Mouse (Mus musculus) hindbrain, embryonic 15.5 days (tissue): ENCODE data around the gene Twf1. TPM values are rescaled to one million over a fixed set of nuclear protein-coding genes. Genes with fewer than 3 reads are reported as not detected.

Experiments
- ATAC-seq: fragments of 200-750 bp; cut with Nextera tagmentation; 2 replicates; pipeline ENCODE4 v1.8.0; 2017; ENCODE audit warnings: low read depth, moderate number of reproducible peaks, moderate TSS enrichment; ENCODE audit not compliant: low FRiP score
- H3K27ac ChIP-seq: fragments of 300-500 bp; sonication (generic); replicated peaks from 2 replicates; pipeline ENCODE4 v1.5.1; 2015; ENCODE audit warnings: mild to moderate bottlenecking, inconsistent platforms
- H3K27me3 ChIP-seq: fragments of 300-500 bp; sonication (generic); 2 replicates; pipeline ENCODE4 v1.6.1; 2015; ENCODE audit warnings: control low read depth, inconsistent platforms
- H3K36me3 ChIP-seq: fragments of 300-500 bp; sonication (generic); 2 replicates; pipeline ENCODE4 v1.6.1; 2015; ENCODE audit warnings: control low read depth, inconsistent platforms
- H3K4me1 ChIP-seq: fragments of 300-500 bp; sonication (generic); replicated peaks from 2 replicates; pipeline ENCODE4 v1.6.1; 2015; ENCODE audit warnings: control low read depth, inconsistent platforms
- H3K4me2 ChIP-seq: fragments of 300-500 bp; sonication (generic); 2 replicates; pipeline ENCODE4 v1.6.1; 2015; ENCODE audit warnings: moderate library complexity, mild to moderate bottlenecking, inconsistent platforms
- H3K4me3 ChIP-seq: fragments of 300-500 bp; sonication (generic); 2 replicates; pipeline ENCODE4 v1.5.1; 2015; ENCODE audit warnings: mild to moderate bottlenecking, inconsistent platforms
- H3K9ac ChIP-seq: fragments of 300-500 bp; sonication (generic); 2 replicates; pipeline ENCODE4 v1.6.1; 2015; ENCODE audit warnings: inconsistent platforms
- H3K9me3 ChIP-seq: fragments of 300-500 bp; sonication (generic); 2 replicates; pipeline ENCODE4 v1.6.1; 2016; ENCODE audit warnings: control low read depth, inconsistent platforms
- WGBS: fragments of 180-500 bp; shearing (Covaris S2); methylation state at CpG from one replicate; pipeline ENCODE4 v1.1.7; 2015; 5-methylcytosine and 5-hydroxymethylcytosine counted together
- polyA plus RNA-seq: library from polyadenylated mRNA; unstranded; fragments of >200 nt; fragmentation: Nextera tagmentation; extraction: Ambion mirVana; gene quantifications from 2 replicates; pipeline ENCODE4 v1.2.1, GENCODE M21; 2015

The Twf1 gene
- polyA plus RNA-seq, 1 experiment from 2014 or later: 77.7 TPM

- 88% methylated on average over 10 of the region's 10 CpGs for whole genome bisulfite sequencing
- H3K4me2 ChIP-seq: no peak overlapping the region
- no peak for ATAC-seq
- no peaks in the 10 kb centered on the region for H3K36me3 ChIP-seq
- H3K9ac ChIP-seq: no peak overlapping the region
- no peaks in the 10 kb centered on the region for H3K9me3 ChIP-seq
- H3K27ac ChIP-seq: no peak overlapping the region
- no peaks in the 10 kb centered on the region for H3K27me3 ChIP-seq
- no peaks in the 10 kb centered on the region for H3K4me1 ChIP-seq
- H3K4me3 ChIP-seq: no peak overlapping the region
Measured at GRCm38 (mm10) chr15:94568496-94569182, 21.1 kb downstream of the Twf1 start.

- no peak overlapping the region for H3K4me2 ChIP-seq
- no peaks in the 10 kb centered on the region for H3K4me1 ChIP-seq
- H3K27me3 ChIP-seq: no peaks in the 10 kb centered on the region
- no peaks in the 10 kb centered on the region for H3K36me3 ChIP-seq
- 90% methylated on average over 9 of the region's 9 CpGs for WGBS
- no peak overlapping the region for H3K9ac ChIP-seq
- no peak for ATAC-seq
- H3K27ac ChIP-seq: no peak overlapping the region
- no peak overlapping the region for H3K4me3 ChIP-seq
- H3K9me3 ChIP-seq: no peaks in the 10 kb centered on the region
Measured at GRCm38 (mm10) chr15:94565854-94566253, 23.8 kb downstream of the Twf1 start.

DNA sequence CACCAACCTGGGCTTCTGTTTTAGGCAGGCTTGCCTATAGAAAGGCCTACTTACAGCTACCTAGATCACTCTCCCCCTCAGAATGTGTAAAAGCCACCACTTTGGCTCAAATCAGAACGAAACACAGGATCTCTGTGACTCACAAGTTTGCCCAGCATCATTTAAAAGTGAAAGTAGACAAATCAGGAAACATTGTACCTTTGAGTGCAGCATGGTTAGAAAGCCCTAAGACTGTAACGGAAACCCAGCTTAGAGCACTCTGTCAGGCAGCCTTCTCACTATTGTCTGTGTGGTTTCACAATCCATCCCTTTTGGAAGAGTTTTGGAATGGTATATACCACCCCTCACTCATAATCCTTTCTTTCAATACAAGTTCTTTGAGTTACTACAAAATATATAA, 24.8 kb downstream of the Twf1 start:
- Histone ChIP-seq H3K36me3 (no peaks in the 10 kb centered on the region), H3K4me3 (no peak overlapping the region), H3K4me2 (no peak overlapping the region), H3K27ac (no peak overlapping the region), H3K9ac (no peak overlapping the region), H3K27me3 (no peaks in the 10 kb centered on the region), H3K4me1 (no peaks in the 10 kb centered on the region), H3K9me3 (no peaks in the 10 kb centered on the region)
- ATAC-seq: no peak
- 89% methylated on average over 2 of the region's 2 CpGs for WGBS

GRCm38 (mm10) chr15:94558895-94559656, 30.6 kb downstream of the Twf1 start:
- no peaks in the 10 kb centered on the region for H3K27me3 ChIP-seq
- no peaks in the 10 kb centered on the region for H3K9me3 ChIP-seq
- H3K27ac ChIP-seq: no peak overlapping the region
- 86% methylated on average over 17 of the region's 17 CpGs for WGBS
- no peaks in the 10 kb centered on the region for H3K4me1 ChIP-seq
- no peak overlapping the region for H3K9ac ChIP-seq
- H3K4me3 ChIP-seq: no peak overlapping the region
- ATAC-seq: no peak
- no peak overlapping the region for H3K4me2 ChIP-seq
- no peaks in the 10 kb centered on the region for H3K36me3 ChIP-seq

DNA sequence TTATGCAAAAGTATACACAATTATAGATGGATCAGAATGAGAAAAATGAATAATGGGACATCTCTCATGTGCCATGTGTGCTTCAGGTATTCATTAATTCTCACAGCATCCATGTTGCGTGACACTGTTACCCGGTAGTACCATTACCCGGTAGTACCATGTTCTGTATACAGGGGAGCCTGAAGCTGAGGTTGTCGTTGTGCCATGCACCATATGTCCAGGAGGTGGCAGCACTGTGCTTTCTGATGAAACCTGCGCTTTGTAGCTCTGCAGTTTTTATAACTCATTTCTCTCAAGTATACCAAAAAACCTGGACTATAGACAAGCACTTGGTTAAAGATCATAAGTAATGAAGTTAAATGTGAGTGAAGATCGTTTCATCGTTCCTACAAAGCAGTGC, 32.2 kb downstream of the Twf1 start:
- no peak overlapping the region for H3K4me3 ChIP-seq
- no peak overlapping the region for H3K9ac ChIP-seq
- WGBS: 27% methylated on average over 7 of the region's 7 CpGs
- ATAC-seq: peak; percentile 42; the same call in 1 of the 2 replicates
- no peaks in the 10 kb centered on the region for H3K36me3 ChIP-seq
- no peaks in the 10 kb centered on the region for H3K4me1 ChIP-seq
- H3K27me3 ChIP-seq: no peaks in the 10 kb centered on the region
- H3K9me3 ChIP-seq: no peaks in the 10 kb centered on the region
- no peak overlapping the region for H3K27ac ChIP-seq
- H3K4me2 ChIP-seq: no peak overlapping the region

GRCm38 (mm10) chr15:94553536-94553935, 36.2 kb downstream of the Twf1 start:
- no peaks in the 10 kb centered on the region; the same call in 1 of the 2 replicates for H3K9me3 ChIP-seq
- no peak for ATAC-seq
- no peaks in the 10 kb centered on the region for H3K36me3 ChIP-seq
- H3K4me2 ChIP-seq: no peak overlapping the region
- H3K9ac ChIP-seq: no peak overlapping the region
- no peaks in the 10 kb centered on the region for H3K27me3 ChIP-seq
- H3K27ac ChIP-seq: no peak overlapping the region
- WGBS: 91% methylated on average over 9 of the region's 9 CpGs
- no peaks in the 10 kb centered on the region for H3K4me1 ChIP-seq
- no peak overlapping the region for H3K4me3 ChIP-seq

GRCm38 (mm10) chr15:94544844-94545243, 44.8 kb downstream of the Twf1 start:
- 90% methylated on average over 4 of the region's 4 CpGs for WGBS

DNA sequence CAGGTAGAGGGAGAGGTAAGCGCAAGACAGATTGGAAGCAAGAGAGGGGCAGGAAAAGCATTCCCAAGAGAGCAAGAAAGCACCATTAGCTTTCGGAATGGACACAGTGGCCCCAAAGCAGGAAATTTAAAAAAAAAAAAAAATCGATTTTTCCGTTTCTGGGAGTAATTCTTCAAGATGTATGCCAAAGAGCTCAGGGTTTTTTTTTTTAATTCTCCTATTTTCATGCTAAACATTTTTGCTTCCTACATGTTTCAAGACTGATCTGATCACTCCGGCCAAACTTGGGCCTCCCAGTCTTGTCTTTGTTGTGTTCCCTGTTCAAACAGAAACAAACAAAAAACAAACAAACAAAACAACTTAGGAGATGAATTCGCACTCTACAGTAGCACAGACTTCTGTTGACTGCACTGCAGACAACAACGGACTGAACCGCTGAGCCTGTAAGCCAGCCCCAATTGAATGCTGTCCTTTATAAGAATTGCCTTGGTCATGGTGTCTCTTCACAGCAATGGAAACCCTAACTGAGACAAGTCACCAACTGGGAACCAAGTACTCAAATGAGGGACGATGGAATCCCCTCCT, 45.5 kb downstream of the Twf1 start:
- peaks cover 12% of the 10 kb centered on the region; the same call in 1 of the 2 replicates for H3K4me1 ChIP-seq
- 39% methylated on average over 9 of the region's 9 CpGs for WGBS
- H3K27ac ChIP-seq: peak overlapping the region; percentile 65; the same call in 1 of the 2 replicates

More at GRCm38 (mm10) chr15:94544844-94545243, 44.8 kb downstream of the Twf1 start:
- no peak overlapping the region for H3K4me2 ChIP-seq
- peaks cover 12% of the 10 kb centered on the region; the same call in 1 of the 2 replicates for H3K4me1 ChIP-seq
- H3K27ac ChIP-seq: no peak overlapping the region
- no peak overlapping the region for H3K9ac ChIP-seq
- no peaks in the 10 kb centered on the region for H3K27me3 ChIP-seq
- no peak for ATAC-seq
- H3K36me3 ChIP-seq: no peaks in the 10 kb centered on the region
- H3K4me3 ChIP-seq: no peak overlapping the region
- H3K9me3 ChIP-seq: no peaks in the 10 kb centered on the region

GRCm38 (mm10) chr15:94543409-94544051, 46.2 kb downstream of the Twf1 start, which contains the start of the genes Pus7l and Irak4:
Gene Pus7l (minus strand): TSS chr15:94543547.
Gene Irak4 (plus strand): TSS chr15:94543643.
- peak within 1 kb of the TSS; percentile 87 for H3K4me3 ChIP-seq

More for the DNA sequence above, 45.5 kb downstream of the Twf1 start:
- H3K9me3 ChIP-seq: no peaks in the 10 kb centered on the region
- no peaks in the 10 kb centered on the region for H3K27me3 ChIP-seq
- H3K36me3 ChIP-seq: no peaks in the 10 kb centered on the region
- no peak for ATAC-seq
- H3K9ac ChIP-seq: peak overlapping the region; percentile 52; the same call in 1 of the 2 replicates
- H3K4me2 ChIP-seq: peak overlapping the region; percentile 81
- H3K4me3 ChIP-seq: peak overlapping the region; percentile 87

GRCm38 (mm10) chr15:94542567-94543408, 46.9 kb downstream of the Twf1 start:
- Histone ChIP-seq H3K9me3 (no peaks in the 10 kb centered on the region), H3K4me1 (peaks cover 12% of the 10 kb centered on the region; the same call in 1 of the 2 replicates), H3K27ac (peak overlapping the region; percentile 74; the same call in 1 of the 2 replicates), H3K4me2 (peak overlapping the region; percentile 81), H3K27me3 (no peaks in the 10 kb centered on the region), H3K9ac (peak overlapping the region; percentile 52), H3K4me3 (peak overlapping the region; percentile 87), H3K36me3 (no peaks in the 10 kb centered on the region)
- peak; percentile 93 for ATAC-seq
- WGBS: 8% methylated on average over 21 of the region's 22 CpGs

More at GRCm38 (mm10) chr15:94543409-94544051, 46.2 kb downstream of the Twf1 start, which contains the start of the genes Pus7l and Irak4:
- H3K36me3 ChIP-seq: no peaks in the 10 kb centered on the region
- peaks cover 12% of the 10 kb centered on the region; the same call in 1 of the 2 replicates for H3K4me1 ChIP-seq
- H3K27me3 ChIP-seq: no peaks in the 10 kb centered on the region
- H3K4me2 ChIP-seq: peak within 1 kb of the TSS; percentile 81
- H3K27ac ChIP-seq: peak within 1 kb of the TSS; percentile 74
- no peaks in the 10 kb centered on the region for H3K9me3 ChIP-seq
- WGBS: under 1% methylated on average over 45 of the region's 45 CpGs
- peak; percentile 98 for ATAC-seq
- H3K9ac ChIP-seq: peak within 1 kb of the TSS; percentile 52

DNA sequence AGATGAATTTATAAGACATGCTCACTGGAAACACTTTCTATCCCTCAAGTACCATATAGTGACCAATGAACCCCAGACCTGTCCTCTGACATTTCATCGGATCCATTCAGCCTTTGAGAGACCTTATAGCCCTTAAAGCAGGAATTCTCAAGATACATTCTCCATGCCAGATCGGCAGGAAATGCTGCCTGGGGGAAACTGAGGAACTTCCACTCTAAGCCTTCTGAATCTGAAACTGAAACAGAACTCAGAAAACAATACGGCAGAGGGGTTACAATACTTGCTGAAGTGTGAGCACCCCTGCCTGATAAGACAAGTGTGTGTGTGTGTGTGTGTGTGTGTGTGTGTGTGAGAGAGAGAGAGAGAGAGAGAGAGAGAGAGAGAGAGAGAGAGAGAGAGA, 50.4 kb downstream of the Twf1 start:
- no peak overlapping the region for H3K4me2 ChIP-seq
- H3K4me1 ChIP-seq: peaks cover 10% of the 10 kb centered on the region; the same call in 1 of the 2 replicates
- no peaks in the 10 kb centered on the region for H3K27me3 ChIP-seq
- ATAC-seq: no peak
- H3K4me3 ChIP-seq: no peak overlapping the region
- H3K9me3 ChIP-seq: no peaks in the 10 kb centered on the region
- H3K36me3 ChIP-seq: no peaks in the 10 kb centered on the region
- no peak overlapping the region for H3K27ac ChIP-seq
- no peak overlapping the region for H3K9ac ChIP-seq
- WGBS: 94% methylated on average over 3 of the region's 3 CpGs
